Mouse (Mus musculus): ENCODE measurements around the gene Twnk. TPM values are rescaled to one million over a fixed set of nuclear protein-coding genes. Genes with fewer than 3 reads are reported as not detected.
A peak's percentile ranks its signal among the peaks of the same experiment; 100 is the strongest.

Gene Twnk
- polyA plus RNA-seq, 1 experiment from 2014 or later = 28.5 TPM

DNA sequence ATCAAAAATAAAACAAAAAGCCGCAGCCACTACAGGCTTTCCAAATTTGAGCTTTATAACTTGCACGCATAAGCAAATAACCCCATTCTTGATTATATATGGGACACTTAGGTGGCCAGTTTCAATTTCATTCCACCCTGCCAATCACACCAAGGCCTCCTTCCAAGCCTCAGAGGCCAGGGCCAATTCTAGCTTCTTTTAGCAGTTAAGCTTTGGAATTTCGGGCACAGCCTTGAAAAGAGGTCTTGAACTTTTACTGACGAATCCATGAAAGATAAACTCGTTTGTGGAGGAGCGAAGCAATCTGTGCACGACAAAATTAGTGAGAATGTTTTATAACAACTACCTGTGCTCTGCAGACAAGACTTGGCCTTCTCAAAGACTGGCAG is 52.3 kb downstream of the Twnk start:
- 39% methylated on average over 7 of the region's 7 CpGs for WGBS
- Histone ChIP-seq H3K4me2 (peak overlapping the region; percentile 77), H3K4me1 (peaks cover 35% of the 10 kb centered on the region), H3K9ac (peak overlapping the region; percentile 92), H3K36me3 (peaks cover 17% of the 10 kb centered on the region), H3K27ac (peak overlapping the region; percentile 98), H3K9me3 (no peaks in the 10 kb centered on the region), H3K4me3 (peak overlapping the region; percentile 62), H3K27me3 (no peaks in the 10 kb centered on the region)
- no peak for ATAC-seq (ENCODE audit: insufficient number of reproducible peaks, insufficient read depth, low FRiP score, low TSS enrichment, low read depth)

- Histone ChIP-seq H3K36me3 (peaks cover 11% of the 10 kb centered on the region), H3K27me3 (no peaks in the 10 kb centered on the region), H3K9ac (peak overlapping the region; percentile 92), H3K4me2 (peak overlapping the region; percentile 77), H3K9me3 (no peaks in the 10 kb centered on the region), H3K27ac (peak overlapping the region; percentile 98), H3K4me3 (peak overlapping the region; percentile 62), H3K4me1 (peaks cover 35% of the 10 kb centered on the region)
- ATAC-seq (ENCODE audit: insufficient number of reproducible peaks, insufficient read depth, low FRiP score, low TSS enrichment, low read depth) = peak; percentile 88
- WGBS = under 1% methylated on average over 34 of the region's 34 CpGs
These were observed 52.8 kb downstream of the Twnk start for GRCm38 (mm10) chr19:45058113-45058839.

DNA sequence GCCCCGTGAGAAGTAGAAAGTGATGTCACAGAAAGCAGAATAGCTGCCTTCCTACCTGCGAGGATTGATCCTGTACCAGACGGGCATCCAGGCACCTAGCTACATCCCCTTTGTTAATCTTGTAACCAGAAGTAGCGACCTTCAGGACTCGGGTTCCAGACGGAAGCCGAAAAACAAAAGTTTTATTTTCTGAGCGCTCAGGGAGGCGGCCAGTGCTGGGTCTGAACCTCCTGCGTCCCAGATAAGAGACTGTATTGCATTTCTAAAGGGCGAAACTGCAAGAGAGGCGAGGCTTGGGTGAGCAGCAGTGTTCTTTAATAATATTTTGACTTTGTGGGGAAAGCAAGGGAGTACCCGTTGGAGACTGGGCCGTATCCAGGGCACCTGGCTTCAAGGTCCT is 53.4 kb downstream of the Twnk start:
- Histone ChIP-seq H3K36me3 (peaks cover 6% of the 10 kb centered on the region; the same call in 1 of the 2 replicates), H3K4me3 (peak overlapping the region; percentile 62), H3K9me3 (no peaks in the 10 kb centered on the region), H3K9ac (peak overlapping the region; percentile 92), H3K4me1 (peaks cover 35% of the 10 kb centered on the region), H3K27me3 (peaks cover 3% of the 10 kb centered on the region), H3K4me2 (peak overlapping the region; percentile 77), H3K27ac (peak overlapping the region; percentile 98)
- no peak for ATAC-seq (ENCODE audit: insufficient number of reproducible peaks, insufficient read depth, low FRiP score, low TSS enrichment, low read depth)
- WGBS = under 1% methylated on average over 14 of the region's 14 CpGs

Other genes starting within 250 kb of the Twnk start
- gene Pax2, start 249.6 kb upstream of the Twnk start, polyA plus RNA-seq (2015; fragmentation: Nextera tagmentation; extraction: Ambion mirVana) = 0.22 TPM in 1 of 2 replicates, not detected in the other
- gene Slf2, start 74.5 kb upstream of the Twnk start, polyA plus RNA-seq (2015; fragmentation: Nextera tagmentation; extraction: Ambion mirVana) = 30.2 and 37.0 TPM in 2 replicates
- gene Sema4g, start 16.6 kb upstream of the Twnk start, polyA plus RNA-seq (2015; fragmentation: Nextera tagmentation; extraction: Ambion mirVana) = 7.1 and 7.6 TPM in 2 replicates
- 72.6 and 81.2 TPM in 2 replicates for gene Mrpl43, start 779 bp downstream of the Twnk start, polyA plus RNA-seq (2015; fragmentation: Nextera tagmentation; extraction: Ambion mirVana)
- 64.6 and 73.3 TPM in 2 replicates for gene Lzts2, start 8.8 kb downstream of the Twnk start, polyA plus RNA-seq (2015; fragmentation: Nextera tagmentation; extraction: Ambion mirVana)
- 0.47 and 0.51 TPM in 2 replicates for gene Pdzd7, start 40.1 kb downstream of the Twnk start, polyA plus RNA-seq (2015; fragmentation: Nextera tagmentation; extraction: Ambion mirVana)
- gene Sfxn3, start 41.8 kb downstream of the Twnk start, polyA plus RNA-seq (2015; fragmentation: Nextera tagmentation; extraction: Ambion mirVana) = 32.3 and 32.5 TPM in 2 replicates
- 17.7 and 29.4 TPM in 2 replicates for gene Kazald1, start 69.6 kb downstream of the Twnk start, polyA plus RNA-seq (2015; fragmentation: Nextera tagmentation; extraction: Ambion mirVana)
- gene Tlx1, start 145.0 kb downstream of the Twnk start, polyA plus RNA-seq (2015; fragmentation: Nextera tagmentation; extraction: Ambion mirVana) = 0.25 and 1.5 TPM in 2 replicates
- gene Lbx1, start 230.1 kb downstream of the Twnk start, polyA plus RNA-seq (2015; fragmentation: Nextera tagmentation; extraction: Ambion mirVana) = 0.17 and 0.27 TPM in 2 replicates

All from embryonic facial prominence, embryonic 13.5 days (tissue).